Mouse (Mus musculus): Measurements from ENCODE around the gene Gng7.

The Gng7 gene

GRCm38 (mm10) chr10:80956901-80957300, 57.8 kb downstream of the Gng7 start:
- ChIA-PET POLR2A (interaction anchor here in 3 of 4 experiments (1.3 to 23.4 kb wide), 10 partner anchors 10 to 281 kb away, joined by 3 to 1047 read pairs (median 16); partner anchors contain the start of genes Gadd45b (in 3 of the 3) and Map2k2 (in 1 of the 3)), CTCF (interaction anchor here in 3 of 4 experiments (0.6 to 3.1 kb wide), 9 partner anchors 10 to 336 kb away, joined by 3 to 91 read pairs (median 7); partner anchors contain the start of genes Gadd45b (in 1 of the 3) and Pip5k1c (in 1 of the 3))

- ChIA-PET CTCF (interaction anchor here (0.6 to 3.1 kb wide), 26 partner anchors 8 to 296 kb away, joined by 3 to 91 read pairs (median 8); partner anchors contain the start of gene Gadd45b (in 3 of the 4)), POLR2A (interaction anchor here in 3 of 4 experiments (0.9 to 23.4 kb wide), 19 partner anchors 8 to 280 kb away, joined by 3 to 1047 read pairs (median 7); partner anchors contain the start of genes Gadd45b (in 2 of the 3), Lmnb2 (in 1 of the 3), Map2k2 (in 1 of the 3) and Mknk2 (in 1 of the 3))
Observed at GRCm38 (mm10) chr10:80956385-80956784, 58.4 kb downstream of the Gng7 start.

GRCm38 (mm10) chr10:80955536-80955935, 59.2 kb downstream of the Gng7 start:
- ChIA-PET CTCF (interaction anchor here (0.5 to 3.1 kb wide), 74 partner anchors 8 to 1195 kb away, joined by 3 to 91 read pairs (median 5); partner anchors contain the start of genes Gadd45b (in 4 of the 4), Abhd17a (in 1 of the 4), Thop1 (in 1 of the 4) and Timm13 (in 1 of the 4)), POLR2A (interaction anchor here (0.6 to 23.4 kb wide), 55 partner anchors 8 to 1346 kb away, joined by 3 to 1047 read pairs (median 4); partner anchors contain the start of genes Gadd45b (in 4 of the 4), Amh (in 1 of the 4), Ap3d1 (in 1 of the 4) and Gng7 (in 1 of the 4))

DNA sequence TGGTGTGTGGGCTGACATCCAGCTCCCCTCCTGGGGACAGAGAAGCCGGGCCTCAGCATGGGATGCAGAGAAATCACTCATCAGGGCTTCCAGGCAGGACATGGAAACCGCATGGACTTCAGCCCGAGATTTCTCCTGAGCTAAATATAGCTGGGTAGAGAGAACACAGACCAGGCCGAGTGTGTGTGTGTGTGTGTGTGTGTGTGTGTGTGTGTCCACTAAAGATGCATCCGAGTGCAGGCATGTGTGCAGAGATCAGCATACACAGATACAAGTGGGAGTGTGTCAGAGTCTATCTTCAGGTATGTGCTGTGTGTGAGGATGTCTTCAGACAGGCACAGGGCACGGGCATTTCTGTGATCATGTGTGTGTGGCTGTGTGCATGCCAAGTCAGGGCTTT, 59.9 kb downstream of the Gng7 start:
- ChIA-PET CTCF (interaction anchor here (0.5 to 3.1 kb wide), 41 partner anchors 8 to 1195 kb away, joined by 3 to 91 read pairs (median 7); partner anchors contain the start of gene Gadd45b (in 4 of the 4)), POLR2A (interaction anchor here (0.6 to 23.4 kb wide), 36 partner anchors 8 to 610 kb away, joined by 3 to 1047 read pairs (median 6); partner anchors contain the start of genes Gadd45b (in 4 of the 4), Ap3d1 (in 1 of the 4), Gng7 (in 1 of the 4) and Lmnb2 (in 1 of the 4))

- POLR2A ChIA-PET, result interaction anchor here (0.7 to 23.4 kb wide), 14 partner anchors 9 to 475 kb away, joined by 3 to 1047 read pairs (median 10); partner anchors contain the start of genes Gadd45b (in 4 of the 4) and Mknk2 (in 1 of the 4)
- CTCF ChIA-PET, result interaction anchor here in 3 of 4 experiments (0.6 to 3.1 kb wide), 9 partner anchors 14 to 410 kb away, joined by 3 to 91 read pairs (median 7); partner anchors contain the start of gene Gadd45b (in 3 of the 3)
Observed at GRCm38 (mm10) chr10:80954415-80954814, 60.3 kb downstream of the Gng7 start.

DNA sequence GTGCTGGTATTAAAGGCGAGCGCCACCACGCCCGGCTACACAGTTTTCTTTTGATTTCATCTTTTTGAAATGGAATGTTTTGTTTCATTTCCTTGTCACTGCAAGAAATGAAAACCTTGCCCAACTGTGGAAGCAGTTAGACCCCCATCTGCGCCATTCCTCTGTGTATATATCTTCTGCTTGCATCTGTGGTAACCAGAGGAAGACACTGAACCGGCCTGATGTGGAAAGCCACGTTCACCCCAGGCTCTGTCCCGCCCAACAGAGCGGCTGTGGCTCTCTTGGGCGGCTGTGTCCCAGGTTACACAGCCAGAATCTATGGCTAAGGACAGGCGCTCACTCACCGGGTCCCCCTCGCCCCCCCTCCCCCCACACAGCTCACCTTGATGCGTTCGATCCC, 62.3 kb downstream of the Gng7 start:
- ChIA-PET POLR2A (interaction anchor here in 3 of 4 experiments (0.6 to 23.4 kb wide), 12 partner anchors 7 to 677 kb away, joined by 3 to 1047 read pairs (median 6); partner anchors contain the start of gene Gadd45b (in 3 of the 3)), CTCF (interaction anchor here (0.6 to 1.1 kb wide), 4 partner anchors 43 to 961 kb away, joined by 3 to 5 read pairs (median 4); no protein-coding TSS in a partner anchor)

GRCm38 (mm10) chr10:80951761-80952390, 62.9 kb downstream of the Gng7 start:
- POLR2A ChIA-PET, result interaction anchor here in 3 of 4 experiments (0.9 to 23.4 kb wide), 18 partner anchors 6 to 121 kb away, joined by 3 to 1108 read pairs (median 24); partner anchors contain the start of genes Gadd45b (in 3 of the 3) and Lmnb2 (in 1 of the 3)
- CTCF ChIA-PET, result interaction anchor here in 3 of 4 experiments (1.1 to 3.6 kb wide), 3 partner anchors 9 to 205 kb away, joined by 3 to 21 read pairs (median 4); no protein-coding TSS in a partner anchor

GRCm38 (mm10) chr10:80950314-80950713, 64.4 kb downstream of the Gng7 start:
- CTCF ChIA-PET, result interaction anchor here in 2 of 4 experiments (1.5 to 5.0 kb wide), 5 partner anchors 10 to 45 kb away, joined by 4 to 49 read pairs (median 7); partner anchors contain the start of gene Gadd45b (in 1 of the 2)

GRCm38 (mm10) chr10:80949081-80949480, 65.7 kb downstream of the Gng7 start:
- ChIA-PET CTCF (interaction anchor here in 3 of 4 experiments (0.6 to 5.0 kb wide), 8 partner anchors 9 to 201 kb away, joined by 3 to 49 read pairs (median 4); partner anchors contain the start of gene Gadd45b (in 1 of the 3)), POLR2A (interaction anchor here in 3 of 4 experiments (0.7 to 23.1 kb wide), 20 partner anchors 9 to 327 kb away, joined by 3 to 1108 read pairs (median 5); partner anchors contain the start of genes Gadd45b (in 3 of the 3) and Lmnb2 (in 2 of the 3))

More at GRCm38 (mm10) chr10:80950314-80950713, 64.4 kb downstream of the Gng7 start:
- POLR2A ChIA-PET, result interaction anchor here in 3 of 4 experiments (0.9 to 23.1 kb wide), 20 partner anchors 10 to 410 kb away, joined by 3 to 1108 read pairs (median 6); partner anchors contain the start of genes Gadd45b (in 3 of the 3), Lmnb2 (in 1 of the 3) and Map2k2 (in 1 of the 3)

DNA sequence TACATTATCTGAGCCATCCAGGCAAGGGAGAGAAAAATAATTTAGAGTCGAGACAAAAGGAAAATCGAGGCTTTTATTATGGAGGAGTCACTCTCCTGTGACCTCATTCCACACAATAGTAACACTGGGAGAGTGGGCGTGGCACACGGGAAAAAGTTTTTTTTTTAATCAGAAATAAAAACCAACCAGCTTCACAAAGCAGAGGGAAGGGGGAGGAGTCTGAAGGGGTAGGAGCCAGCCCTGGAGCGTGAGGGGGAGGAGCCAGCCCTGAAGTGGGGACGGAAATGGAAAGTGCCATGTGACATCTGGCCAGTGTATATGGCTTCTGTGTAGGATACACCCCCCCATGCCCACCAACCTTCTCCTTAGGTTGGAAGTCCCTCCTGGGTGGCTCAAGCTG, 66.2 kb downstream of the Gng7 start:
- POLR2A ChIA-PET, result interaction anchor here in 3 of 4 experiments (0.6 to 23.1 kb wide), 19 partner anchors 8 to 416 kb away, joined by 3 to 1108 read pairs (median 5); partner anchors contain the start of genes Gadd45b (in 3 of the 3) and Lmnb2 (in 2 of the 3)
- CTCF ChIA-PET, result interaction anchor here in 3 of 4 experiments (0.6 to 5.0 kb wide), 6 partner anchors 9 to 201 kb away, joined by 3 to 49 read pairs (median 5); partner anchors contain the start of gene Gadd45b (in 1 of the 3)

DNA sequence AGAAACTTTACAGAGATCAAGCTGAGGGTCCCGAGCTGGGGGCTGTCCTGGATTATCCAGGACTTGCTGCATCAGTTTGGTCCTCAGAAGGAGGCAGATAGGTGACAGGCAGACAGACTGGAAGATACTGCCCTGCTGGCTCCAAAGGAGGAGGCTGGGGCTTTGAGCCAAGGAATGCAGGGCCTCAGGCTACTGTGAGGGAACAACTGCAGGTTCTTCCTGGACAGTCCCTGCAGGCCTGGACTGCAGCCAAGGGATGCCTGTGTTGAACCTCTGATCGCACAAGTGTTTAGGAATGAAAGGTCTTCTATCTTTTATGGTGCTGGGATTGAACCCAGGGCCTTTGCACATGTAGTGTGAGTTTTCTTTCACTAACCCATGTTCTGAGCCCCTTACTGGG, 66.9 kb downstream of the Gng7 start:
- ChIA-PET POLR2A (interaction anchor here in 3 of 4 experiments (1.1 to 23.1 kb wide), 9 partner anchors 13 to 70 kb away, joined by 3 to 1108 read pairs (median 40); partner anchors contain the start of genes Gadd45b (in 3 of the 3) and Lmnb2 (in 1 of the 3)), CTCF (interaction anchor here (1.2 to 5.0 kb wide), 12 partner anchors 8 to 47 kb away, joined by 3 to 49 read pairs (median 8); partner anchors contain the start of gene Gadd45b (in 1 of the 4))

DNA sequence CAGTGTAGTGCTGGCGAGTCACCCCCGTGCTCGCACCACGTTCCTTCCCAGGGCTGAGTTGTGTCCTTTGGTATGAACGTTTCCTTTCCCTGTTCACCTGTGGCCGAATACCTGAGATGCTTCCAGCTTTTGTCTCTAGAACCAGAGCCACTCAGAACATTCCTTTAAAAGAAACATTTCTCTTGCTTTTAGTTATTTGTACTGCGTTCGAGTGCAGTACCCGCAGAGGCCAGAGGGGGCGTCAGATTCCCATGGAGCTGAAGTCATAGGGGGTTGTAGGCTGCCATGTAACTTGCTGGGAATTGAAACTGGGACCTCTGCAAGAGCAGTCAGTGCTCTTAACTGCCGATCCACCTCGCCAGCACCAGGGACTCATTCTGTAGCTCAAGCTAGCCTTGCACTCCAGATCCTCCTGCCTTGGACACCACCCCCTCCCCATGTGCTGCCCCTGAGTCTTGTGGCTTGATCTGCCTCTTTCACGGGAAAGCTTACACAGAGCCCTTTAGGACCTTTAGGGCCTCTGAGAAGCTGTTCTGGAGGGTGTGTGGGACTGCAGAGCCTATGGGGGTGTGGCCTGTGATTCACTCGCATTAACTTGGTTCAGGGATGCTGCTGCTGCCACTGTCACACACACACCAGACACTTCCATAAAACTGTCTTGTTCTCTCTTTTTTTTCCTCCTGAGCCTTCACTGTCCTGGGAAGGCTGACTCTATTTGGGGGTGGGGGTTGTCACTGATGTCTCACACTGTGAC, 67.9 kb downstream of the Gng7 start:
- CTCF ChIA-PET, result interaction anchor here (0.6 to 5.0 kb wide), 57 partner anchors 9 to 606 kb away, joined by 3 to 49 read pairs (median 4); partner anchors contain the start of genes Gadd45b (in 3 of the 4), Cactin (in 1 of the 4), Gng7 (in 1 of the 4) and Lmnb2 (in 1 of the 4)
- POLR2A ChIA-PET, result interaction anchor here (0.7 to 23.1 kb wide), 25 partner anchors 9 to 270 kb away, joined by 3 to 1108 read pairs (median 4); partner anchors contain the start of genes Gadd45b (in 4 of the 4), Lmnb2 (in 1 of the 4), Slc39a3 (in 1 of the 4) and Thop1 (in 1 of the 4)

- CTCF ChIA-PET, result interaction anchor here in 3 of 4 experiments (0.6 to 2.0 kb wide), 8 partner anchors 12 to 93 kb away, joined by 3 to 17 read pairs (median 6); partner anchors contain the start of gene Gadd45b (in 1 of the 3)
- POLR2A ChIA-PET, result interaction anchor here in 3 of 4 experiments (0.7 to 26.8 kb wide), 9 partner anchors 13 to 247 kb away, joined by 3 to 1108 read pairs (median 36); partner anchors contain the start of genes Gadd45b (in 3 of the 3) and Lmnb2 (in 1 of the 3)
Observed at GRCm38 (mm10) chr10:80944231-80944630, 70.5 kb downstream of the Gng7 start.

DNA sequence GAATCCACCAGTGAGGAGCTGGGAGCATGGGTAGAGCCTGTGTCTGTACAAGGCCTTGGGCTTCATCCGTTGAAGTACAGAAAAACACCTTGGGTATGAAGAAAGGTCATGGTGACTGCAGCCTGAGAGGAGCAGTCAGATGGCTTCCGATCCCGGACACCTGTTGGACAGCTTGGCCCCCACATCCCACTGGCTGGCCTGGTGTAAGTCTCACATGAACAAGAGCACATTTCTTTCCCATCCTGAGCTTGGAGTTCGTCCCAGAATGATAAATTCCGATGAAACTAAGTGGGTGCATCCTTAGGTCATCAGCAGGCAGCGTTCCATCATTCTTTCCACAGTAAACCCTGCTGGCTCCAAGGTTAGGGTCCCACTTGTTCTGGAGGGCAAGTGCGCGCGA, 71.0 kb downstream of the Gng7 start:
- CTCF ChIA-PET, result interaction anchor here (0.9 to 2.0 kb wide), 14 partner anchors 10 to 93 kb away, joined by 3 to 17 read pairs (median 4); partner anchors contain the start of gene Gadd45b (in 3 of the 4)
- POLR2A ChIA-PET, result interaction anchor here in 3 of 4 experiments (0.7 to 26.8 kb wide), 24 partner anchors 12 to 544 kb away, joined by 3 to 1108 read pairs (median 4); partner anchors contain the start of genes Gadd45b (in 3 of the 3), Lmnb2 (in 1 of the 3) and Mbd3 (in 1 of the 3)

- ChIA-PET CTCF (interaction anchor here (0.7 to 2.0 kb wide), 15 partner anchors 9 to 94 kb away, joined by 3 to 17 read pairs (median 4); partner anchors contain the start of gene Gadd45b (in 3 of the 4)), POLR2A (interaction anchor here in 3 of 4 experiments (0.6 to 26.8 kb wide), 21 partner anchors 11 to 543 kb away, joined by 3 to 1108 read pairs (median 4); partner anchors contain the start of genes Gadd45b (in 3 of the 3), Lmnb2 (in 1 of the 3) and Mbd3 (in 1 of the 3))
Observed at GRCm38 (mm10) chr10:80942919-80943318, 71.8 kb downstream of the Gng7 start.

All from embryonic stem cell, embryonic (primary cell).